Mouse (Mus musculus) urinary bladder, adult 18-20 months (tissue): ENCODE results near the gene Hnrnpc.
"Not testable (repeated sequence)": the region's sequence is repeated elsewhere in the genome, so short reads cannot be mapped to it uniquely, and the experiment has no call there.

Experiments
- DNase-seq, 2 experiments: peaks; one replicate each; pipeline ENCODE4 v3.0.0; 2022; ENCODE audit warnings: low spot score in 2 of 2, mixed read lengths in 2 of 2

The Hnrnpc gene

GRCm38 (mm10) chr14:52103474-52103855 is 363 bp downstream of the Hnrnpc start:
- no peak for DNase-seq

GRCm38 (mm10) chr14:52101285-52102157 is 2.3 kb downstream of the Hnrnpc start:
- DNase-seq = no peak

- no peak for DNase-seq
Measured at GRCm38 (mm10) chr14:52100170-52100960, 3.5 kb downstream of the Hnrnpc start.

- no peak for DNase-seq
Measured at GRCm38 (mm10) chr14:52099563-52099962, 4.3 kb downstream of the Hnrnpc start.

DNA sequence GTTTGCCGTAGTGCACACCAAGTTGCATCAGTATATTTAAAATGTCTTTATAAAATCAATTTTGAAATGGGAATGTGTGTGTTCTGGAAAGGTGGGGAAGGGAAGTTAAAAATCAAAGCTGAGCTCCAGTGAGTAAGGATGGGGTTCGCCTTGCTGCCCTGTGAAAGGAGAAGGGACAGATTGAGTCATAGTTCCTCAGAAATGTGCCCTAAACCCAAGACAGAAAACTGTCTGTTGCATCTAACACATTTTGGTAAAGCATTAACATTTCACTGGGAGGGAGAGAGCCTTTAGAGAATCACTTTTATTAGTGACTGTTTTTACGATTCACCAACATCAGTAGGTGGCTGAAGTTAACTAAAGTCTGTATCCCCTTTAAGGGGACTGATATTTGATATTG is 5.4 kb downstream of the Hnrnpc start:
- DNase-seq = not testable (repeated sequence)

DNA sequence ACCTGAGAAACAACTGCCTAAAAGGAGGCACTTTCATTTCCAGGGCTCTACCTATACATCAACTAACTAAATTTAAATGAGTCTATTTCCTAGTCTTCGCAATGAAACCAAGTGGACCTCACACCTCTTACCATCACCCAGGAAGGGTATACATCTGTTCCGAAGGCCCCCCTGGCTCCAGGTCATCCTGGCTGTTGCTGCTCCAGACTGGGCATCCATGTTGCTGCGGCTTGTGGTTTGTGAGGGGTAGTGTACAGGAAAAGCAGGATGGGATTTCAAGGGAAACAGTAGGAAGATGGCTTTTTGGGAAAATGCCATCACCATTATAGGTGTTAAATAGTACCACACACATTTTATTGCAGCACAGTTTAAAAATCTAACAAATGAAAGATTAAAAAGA is 6.6 kb downstream of the Hnrnpc start:
- not testable (repeated sequence) for DNase-seq

GRCm38 (mm10) chr14:52094533-52094932 is 9.3 kb downstream of the Hnrnpc start:
- DNase-seq = no peak

DNA sequence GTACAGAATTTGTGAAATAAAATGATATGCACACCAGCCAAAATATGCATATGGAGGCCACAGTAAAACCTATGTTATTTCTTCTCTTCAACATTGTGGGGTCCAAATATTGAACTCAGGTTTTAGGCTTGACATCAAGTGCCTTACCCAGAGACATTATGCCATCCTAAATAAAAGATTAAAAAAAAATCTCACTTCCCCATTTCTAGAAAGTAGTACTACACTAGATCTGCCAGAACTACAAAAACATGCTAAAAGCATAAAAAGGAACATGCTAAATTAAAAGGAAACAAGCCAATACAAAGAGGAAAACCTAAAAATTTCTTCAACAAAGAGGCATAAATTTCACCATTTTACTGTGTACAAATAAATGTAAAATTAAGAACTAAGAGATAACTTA is 20.7 kb downstream of the Hnrnpc start:
- DNase-seq = no peak

DNA sequence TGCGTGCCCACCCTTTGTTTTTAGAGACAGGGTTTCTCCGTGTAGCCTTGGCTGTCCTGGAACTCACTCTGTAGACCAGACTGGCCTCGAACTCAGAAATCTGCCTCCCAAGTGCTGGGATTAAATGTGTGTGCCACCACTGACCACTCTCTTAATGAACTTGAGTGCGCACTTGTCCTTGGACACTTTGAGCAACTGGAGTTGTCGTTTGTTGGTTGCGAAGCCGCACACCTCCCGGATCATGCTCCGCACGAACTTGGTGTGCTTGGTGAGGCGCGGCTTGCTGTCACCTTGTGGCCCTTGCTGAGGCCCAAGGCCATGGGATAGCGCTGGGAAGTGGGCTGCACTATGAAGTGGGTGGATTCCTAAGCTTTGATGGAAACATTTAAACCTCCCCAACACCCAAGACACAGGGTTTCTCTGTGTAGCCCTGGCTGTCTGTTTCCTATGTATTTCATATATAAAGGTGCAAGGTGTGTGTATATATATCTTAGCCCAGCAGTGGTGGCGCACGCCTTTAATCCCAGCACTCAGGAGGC is 32.2 kb downstream of the Hnrnpc start:
- DNase-seq = no peak

- no peak for DNase-seq
Measured at GRCm38 (mm10) chr14:52066135-52066534, 37.7 kb downstream of the Hnrnpc start.

- DNase-seq = no peak
Measured at GRCm38 (mm10) chr14:52061798-52062197, 42.0 kb downstream of the Hnrnpc start.

DNA sequence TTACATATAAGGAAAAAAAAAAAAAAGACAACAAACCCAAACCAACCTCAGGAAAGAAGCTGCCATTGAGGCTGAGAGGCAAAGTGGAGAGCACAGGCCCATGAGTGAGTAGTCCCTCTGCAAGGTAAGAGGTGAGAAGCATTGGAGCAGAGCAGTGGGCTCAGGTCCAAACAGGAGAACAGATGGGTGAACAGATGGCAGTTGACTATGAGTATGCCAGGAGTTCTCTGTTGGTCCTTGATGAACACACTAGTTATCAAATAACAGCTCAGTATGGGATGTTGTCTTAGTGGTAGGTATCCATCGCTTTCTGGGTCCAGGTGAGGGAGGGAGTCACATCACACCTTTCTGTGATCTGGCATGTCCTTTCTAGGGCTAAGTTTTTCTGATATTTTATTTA is 43.0 kb downstream of the Hnrnpc start:
- DNase-seq = no peak

- no peak for DNase-seq
Measured at GRCm38 (mm10) chr14:52059982-52060381, 43.8 kb downstream of the Hnrnpc start.

GRCm38 (mm10) chr14:52052720-52053119 is 51.1 kb downstream of the Hnrnpc start:
- not testable (repeated sequence) for DNase-seq

- DNase-seq = no peak
Measured at GRCm38 (mm10) chr14:52045966-52046565, 57.8 kb downstream of the Hnrnpc start.

DNA sequence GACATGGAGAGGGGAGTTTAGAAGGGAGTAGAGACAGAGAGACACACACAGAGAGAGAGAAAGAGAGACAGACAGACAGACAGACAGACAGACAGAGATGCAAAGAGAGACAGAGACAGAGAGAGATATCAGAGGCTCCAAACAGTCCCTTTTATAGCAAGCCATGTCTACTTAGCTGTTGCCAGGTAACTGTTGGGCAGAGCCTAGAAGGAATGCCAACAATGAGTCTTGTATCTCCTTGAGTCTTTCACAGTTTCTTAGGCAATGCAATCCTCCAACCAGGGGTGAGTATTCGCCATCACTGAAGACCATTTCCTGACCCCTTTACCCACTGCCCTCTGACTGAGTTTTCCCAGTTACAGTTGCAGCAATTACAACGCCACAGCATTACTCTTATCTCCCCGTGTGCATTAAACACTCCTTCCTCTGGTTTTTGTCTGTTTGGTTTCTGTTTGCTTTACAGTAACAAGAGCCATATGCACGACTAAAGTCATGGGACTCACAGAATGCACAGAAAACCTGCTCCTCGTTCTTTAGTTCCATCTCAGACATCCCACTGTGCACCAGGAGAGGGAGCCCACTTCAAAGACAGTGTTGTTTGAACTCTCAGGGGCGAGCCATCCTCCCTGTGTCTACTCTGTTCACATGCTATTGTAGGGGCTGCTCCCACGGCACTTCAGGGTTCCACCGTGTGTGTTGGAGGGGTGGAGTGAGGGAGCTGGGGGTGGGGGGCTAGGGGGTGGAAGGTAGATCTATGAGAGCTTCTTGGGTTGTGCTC is 58.7 kb downstream of the Hnrnpc start:
- no peak for DNase-seq

- DNase-seq = no peak
Measured at GRCm38 (mm10) chr14:52043446-52043845, 60.4 kb downstream of the Hnrnpc start.

DNA sequence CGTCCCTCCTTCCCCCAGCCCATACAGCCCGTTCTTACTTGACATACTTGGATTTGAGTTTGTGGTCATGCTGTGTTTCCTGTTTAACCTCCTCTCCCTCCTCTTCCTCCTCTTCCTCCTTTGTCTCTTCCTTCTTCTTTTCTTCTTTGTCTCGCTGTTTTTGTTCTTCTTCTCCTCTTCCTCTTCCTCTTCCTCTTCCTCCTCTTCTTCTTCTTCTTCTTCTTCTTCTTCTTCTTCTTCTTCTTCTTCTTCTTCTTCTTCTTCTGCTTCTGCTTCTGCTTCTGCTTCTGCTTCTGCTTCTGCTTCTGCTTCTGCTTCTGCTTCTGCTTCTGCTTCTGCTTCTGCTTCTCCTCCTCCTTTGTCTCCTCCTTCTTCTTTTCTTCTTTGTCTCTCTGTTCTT is 61.5 kb downstream of the Hnrnpc start, which contains the start of gene Olfr221:
TSS of gene Olfr221 (minus strand) at position 101 of the 400 bp plus-strand sequence.
- not testable (repeated sequence) for DNase-seq

GRCm38 (mm10) chr14:52039332-52039731 is 64.5 kb downstream of the Hnrnpc start:
- no peak for DNase-seq

DNA sequence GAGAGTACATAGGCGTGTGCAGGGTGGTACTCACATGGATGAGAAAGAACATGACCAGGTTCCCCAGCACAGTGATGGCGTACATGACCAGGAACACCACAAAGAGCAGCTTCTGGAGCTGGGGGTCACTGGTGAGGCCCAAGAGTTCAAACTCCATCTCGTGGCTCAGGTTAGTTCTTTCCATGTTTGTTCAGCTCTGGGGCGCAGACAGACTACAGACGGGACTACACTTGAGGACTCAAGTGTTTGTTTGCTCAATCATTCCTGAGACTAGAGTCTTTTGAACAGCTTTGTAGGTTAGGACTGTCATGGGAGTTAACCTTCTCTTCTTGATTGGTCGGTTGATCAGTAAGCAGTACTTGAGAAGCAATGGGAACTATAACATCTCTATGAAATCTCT is 67.9 kb downstream of the Hnrnpc start:
- no peak for DNase-seq

GRCm38 (mm10) chr14:52026342-52026741 is 77.5 kb downstream of the Hnrnpc start:
- no peak for DNase-seq
